Mouse (Mus musculus) heart, adult 8-10 months (tissue): ENCODE measurements around the gene Bcat2. TPM values are rescaled to one million over a fixed set of nuclear protein-coding genes. Genes with fewer than 3 reads are reported as not detected.
"Not testable (repeated sequence)": the region's sequence is repeated elsewhere in the genome, so short reads cannot be mapped to it uniquely, and the experiment has no call there.

Experiments used
- DNase-seq: peaks from one replicate; pipeline ENCODE4 v3.0.0; 2022; ENCODE audit warnings: low spot score
- total RNA-seq, 4 experiments: library from RNA; stranded (reverse); gene quantifications; 2 replicates each; pipeline ENCODE4 v1.2.4; 2022

The Bcat2 gene
- 100 to 1,000 TPM; 295 to 316 (median 308) TPM for total RNA-seq

GRCm38 (mm10) chr7:45570103-45570741 is at the start of gene Bcat2:
TSS of gene Bcat2 (plus strand) at chr7:45570153.
- DNase-seq, result peak; percentile 71

DNA sequence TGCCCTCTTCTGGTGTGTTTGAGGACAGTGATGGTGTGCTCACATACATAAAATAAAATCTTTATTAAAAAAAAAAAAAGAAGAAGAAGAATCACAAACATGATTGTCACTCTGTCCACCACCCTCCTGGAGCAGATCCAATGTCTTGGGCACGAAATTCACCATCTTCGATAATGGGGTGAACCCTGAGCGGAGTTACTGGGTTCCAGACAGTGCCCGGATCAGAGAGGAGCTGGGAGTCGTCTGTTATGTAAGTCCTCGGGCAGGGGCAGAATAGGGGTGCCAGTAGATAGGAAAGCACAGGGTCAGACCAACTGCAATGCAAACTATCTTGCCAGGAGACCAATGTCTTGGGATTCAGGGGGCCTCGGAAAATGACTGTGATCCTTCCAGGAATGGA is 49.3 kb upstream of the Bcat2 start:
- no peak for DNase-seq

- peak; percentile 89 for DNase-seq
Measured at GRCm38 (mm10) chr7:45521728-45522184, 48.2 kb upstream of the Bcat2 start.

DNA sequence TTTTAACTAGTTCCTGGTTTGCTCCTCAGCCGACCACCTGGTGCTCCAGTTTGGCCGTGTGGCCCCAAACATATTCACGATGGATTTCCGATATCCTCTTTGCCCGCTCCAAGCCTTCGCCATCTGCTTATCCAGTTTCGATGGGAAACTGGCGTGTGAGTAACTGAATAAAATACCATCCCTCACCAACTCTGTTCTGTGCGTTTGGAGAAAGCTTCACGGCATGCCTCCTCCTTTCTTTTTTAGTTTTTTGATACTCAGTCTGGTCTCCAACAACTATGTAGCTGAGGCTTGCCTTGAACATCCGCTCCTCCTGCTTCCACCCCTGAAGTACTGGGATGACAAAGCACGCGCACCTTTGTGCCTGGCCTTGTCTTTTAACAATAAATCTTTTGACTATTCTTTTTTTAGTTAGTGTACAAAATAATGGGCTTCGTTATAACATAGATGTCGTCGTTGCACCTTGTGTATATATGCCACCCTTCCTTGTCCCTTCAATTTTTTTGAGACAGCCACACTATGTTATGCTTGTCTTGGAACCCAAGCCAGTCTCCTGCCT is 47.7 kb upstream of the Bcat2 start:
- DNase-seq, result no peak

GRCm38 (mm10) chr7:45522957-45523676 is 46.8 kb upstream of the Bcat2 start:
- DNase-seq, result no peak

DNA sequence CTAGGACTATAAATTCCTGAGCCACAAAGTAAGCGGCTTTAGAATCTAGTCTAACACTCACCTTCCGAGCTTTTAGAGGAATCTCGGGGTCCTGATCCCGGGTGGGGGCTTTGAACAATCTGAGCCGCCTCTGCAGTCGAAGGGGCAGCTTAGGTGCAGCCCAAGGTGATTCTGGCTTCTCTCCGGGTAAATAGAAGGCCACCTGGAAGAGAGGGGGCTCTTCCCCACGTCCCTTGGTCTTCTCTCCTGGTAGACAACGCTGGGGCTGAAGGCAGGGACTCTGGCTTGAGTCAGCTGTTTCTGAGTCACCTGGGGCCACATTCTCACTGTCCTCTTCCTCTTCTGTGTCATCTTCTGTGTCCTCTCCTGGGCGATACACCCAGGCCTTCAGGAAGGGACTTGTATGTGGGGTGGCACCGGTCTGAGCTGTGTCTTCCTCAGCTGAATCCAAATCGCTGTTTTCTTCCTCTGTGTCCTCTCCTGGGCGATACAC is 46.2 kb upstream of the Bcat2 start:
- no peak for DNase-seq

DNA sequence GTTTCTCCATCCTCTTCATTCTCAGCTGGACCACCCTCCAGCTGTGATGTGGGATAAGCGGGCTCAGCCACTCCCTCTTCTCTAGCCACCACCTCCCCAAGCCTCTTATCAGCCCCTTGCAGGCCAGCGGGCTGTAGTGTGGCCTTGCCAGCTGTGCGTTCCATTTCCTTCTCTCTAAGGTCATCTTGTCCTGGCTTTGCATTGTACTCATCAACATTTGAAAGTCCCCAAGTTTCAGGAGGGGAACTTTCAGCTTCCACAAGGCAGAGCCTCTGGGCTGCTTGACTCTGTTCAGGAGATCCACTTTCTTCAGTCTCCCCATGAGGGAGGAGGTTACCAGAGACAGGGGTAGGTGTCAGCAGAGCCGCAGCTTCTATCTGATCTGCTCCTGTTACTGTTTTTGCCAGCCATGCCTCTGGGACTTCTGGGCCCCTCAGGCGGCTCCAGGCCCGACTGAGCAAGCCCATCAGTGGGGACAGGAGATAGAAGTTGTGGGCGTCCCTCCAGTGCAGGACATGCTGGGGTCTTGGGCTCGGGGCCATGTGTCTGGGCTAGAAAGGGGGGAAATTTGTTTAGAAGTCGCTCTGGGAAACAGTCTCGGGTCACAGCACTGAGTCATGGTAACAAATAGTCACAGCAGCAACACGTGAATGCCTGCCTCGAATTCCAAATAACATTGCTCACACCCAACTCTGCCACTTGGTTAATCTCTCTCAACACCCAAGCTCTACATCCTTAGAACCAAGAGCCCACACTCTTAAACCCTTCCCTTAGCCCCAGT is 44.9 kb upstream of the Bcat2 start:
- DNase-seq, result peak; percentile 67

GRCm38 (mm10) chr7:45525809-45526473 is 44.0 kb upstream of the Bcat2 start, which contains the start of the genes Ppp1r15a and Plekha4:
TSS of gene Ppp1r15a (minus strand) at chr7:45526268.
TSS of gene Plekha4 (plus strand) at chr7:45526330.
- DNase-seq, result peak; percentile 97

- no peak for DNase-seq
Measured at GRCm38 (mm10) chr7:45526474-45527120, 43.4 kb upstream of the Bcat2 start.

DNA sequence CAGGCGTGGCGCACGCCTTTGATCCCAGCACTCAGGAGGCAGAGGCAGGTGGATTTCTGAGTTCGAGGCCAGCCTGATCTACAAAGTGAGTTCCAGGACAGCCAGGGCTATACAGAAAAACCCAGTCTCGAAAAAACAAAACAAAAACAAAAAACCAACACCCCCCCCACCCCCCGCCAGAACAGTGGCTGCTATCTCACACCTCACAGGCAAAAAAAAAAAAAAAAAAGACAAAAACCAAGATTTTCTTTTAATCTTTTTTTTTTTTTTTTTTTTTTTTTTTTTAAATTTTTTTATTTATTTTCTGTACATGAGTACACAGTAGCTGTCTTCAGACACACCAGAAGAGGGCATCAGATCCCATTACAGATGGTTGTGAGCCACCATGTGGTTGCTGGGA is 42.8 kb upstream of the Bcat2 start:
- not testable (repeated sequence) for DNase-seq

DNA sequence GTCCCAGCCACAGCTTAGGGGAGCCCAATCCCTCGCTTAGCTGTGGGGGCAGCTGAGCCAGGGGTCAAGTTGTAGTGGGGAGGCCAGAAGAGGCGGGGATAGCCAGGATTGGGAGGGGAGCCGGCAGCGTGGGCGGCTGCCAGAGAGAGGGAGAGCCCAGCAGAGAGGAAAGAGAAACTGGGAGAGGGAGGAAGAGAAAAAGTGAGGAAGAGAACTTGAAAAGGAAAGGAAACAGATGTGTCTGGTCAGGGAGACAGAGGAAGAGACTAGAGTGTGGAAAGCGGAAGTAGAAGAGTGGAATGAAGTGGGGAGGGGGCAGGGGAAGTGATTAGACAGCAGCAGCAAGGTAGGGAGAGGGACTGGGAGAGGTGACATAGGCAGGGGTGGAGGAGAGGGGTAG is 40.5 kb upstream of the Bcat2 start:
- DNase-seq, result no peak

GRCm38 (mm10) chr7:45530643-45531042 is 39.3 kb upstream of the Bcat2 start:
- DNase-seq, result no peak

- DNase-seq, result no peak
Measured at GRCm38 (mm10) chr7:45535676-45536075, 34.3 kb upstream of the Bcat2 start.

DNA sequence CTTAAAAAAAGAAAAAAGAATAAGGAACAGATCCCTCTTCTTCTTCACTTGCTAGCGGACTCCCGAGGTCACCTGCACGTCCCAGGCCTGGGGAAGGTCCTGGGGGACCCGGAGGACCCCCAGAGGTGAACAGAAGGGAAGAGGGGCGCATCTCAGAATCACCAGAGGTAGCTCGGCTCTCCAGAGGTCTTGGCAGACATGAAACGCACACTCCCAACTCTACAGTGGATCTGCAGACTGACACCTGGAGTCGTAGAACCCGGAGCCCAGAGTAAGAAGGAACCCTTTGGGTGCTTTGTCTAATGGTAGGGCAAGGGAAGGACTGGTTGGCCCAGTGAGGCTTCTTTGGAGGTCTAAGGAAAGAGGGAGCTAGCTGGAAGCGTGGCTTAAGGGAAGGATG is 32.4 kb upstream of the Bcat2 start:
- no peak for DNase-seq

DNA sequence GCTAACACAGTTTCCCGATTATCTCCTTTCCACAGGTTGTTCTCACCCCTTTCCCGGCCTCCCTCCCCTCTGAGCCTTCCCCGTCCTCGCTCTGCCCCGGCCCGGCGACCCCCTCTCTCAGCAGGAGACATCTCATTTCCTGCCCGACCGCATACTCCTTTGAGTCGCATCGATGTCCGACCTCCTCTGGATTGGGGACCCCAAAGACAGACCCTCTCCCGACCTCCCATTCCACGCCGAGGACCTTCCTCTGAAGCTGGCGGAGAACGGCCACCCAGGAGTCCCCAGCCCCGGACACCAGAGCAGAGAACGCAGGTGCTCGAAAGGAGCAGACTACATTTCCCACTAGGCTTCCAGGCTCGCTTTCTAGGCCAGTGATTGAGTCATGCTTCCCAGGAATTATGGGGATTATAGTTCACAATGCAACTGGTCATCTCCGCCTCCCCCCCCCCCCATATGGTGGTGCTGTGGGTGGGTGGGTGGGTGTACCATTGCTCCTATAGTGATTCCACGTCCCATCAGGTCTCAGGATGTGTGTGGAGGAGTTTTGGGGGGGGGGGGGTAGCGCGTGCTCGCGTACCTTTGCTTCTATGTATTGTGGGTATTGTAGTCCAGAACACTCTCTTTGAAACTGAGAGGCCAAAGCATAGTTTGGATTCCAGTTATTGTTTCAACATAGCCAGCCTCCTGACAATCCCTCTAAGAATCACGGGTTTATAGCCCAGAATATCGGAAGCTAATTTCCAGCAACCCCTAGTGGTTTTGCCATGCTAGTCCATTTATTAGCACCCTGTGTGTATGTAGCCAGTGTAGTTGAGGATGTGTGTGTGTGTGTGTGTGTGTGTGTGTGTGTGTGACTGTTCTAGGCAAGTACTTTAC is 31.6 kb upstream of the Bcat2 start:
- DNase-seq, result peak; percentile 53

GRCm38 (mm10) chr7:45539095-45539494 is 30.9 kb upstream of the Bcat2 start:
- no peak for DNase-seq

DNA sequence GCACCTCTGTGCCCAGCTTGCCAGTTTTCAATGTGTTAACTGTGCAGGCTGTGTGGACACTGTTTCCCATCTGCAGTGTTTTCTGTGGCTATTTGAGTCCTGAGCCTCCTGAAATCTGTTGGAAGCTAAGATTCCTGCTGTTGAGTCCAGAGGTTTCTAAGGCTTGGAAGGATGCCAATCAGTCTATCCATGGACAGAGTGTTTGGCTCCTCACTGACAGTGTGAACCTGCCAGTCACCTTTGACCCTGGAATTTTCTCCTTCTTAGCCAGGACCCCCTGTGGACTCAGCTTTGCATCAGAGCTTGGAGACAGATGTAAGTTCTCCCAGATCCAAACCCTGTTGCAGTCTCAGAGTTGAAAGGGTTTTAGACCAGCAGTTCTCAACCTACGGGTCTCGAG is 29.7 kb upstream of the Bcat2 start:
- DNase-seq, result no peak

GRCm38 (mm10) chr7:45544525-45544924 is 25.4 kb upstream of the Bcat2 start:
- DNase-seq, result no peak

- no peak for DNase-seq
Measured at GRCm38 (mm10) chr7:45549641-45550436, 20.1 kb upstream of the Bcat2 start.
